Mouse (Mus musculus) E14TG2a.4 (cell line): Measurements from ENCODE around the gene Dusp21.

ENCODE experiments used
- H3K27me3 ChIP-seq: 2 replicates; pipeline ENCODE4 v1.6.1; 2014; ENCODE audit warnings: low read length, control low read depth; ENCODE audit not compliant: insufficient read depth
- H3K36me3 ChIP-seq: 2 replicates; pipeline ENCODE4 v1.6.1; 2014; ENCODE audit warnings: low read length, control low read depth; ENCODE audit not compliant: insufficient read depth
- H3K4me1 ChIP-seq: replicated peaks from 2 replicates; pipeline ENCODE4 v1.6.1; 2014; ENCODE audit warnings: low read depth, low read length, control low read depth
- H3K4me3 ChIP-seq: replicated peaks from 2 replicates; pipeline ENCODE4 v1.5.1; 2014; ENCODE audit warnings: mild to moderate bottlenecking, low read length
- H3K9me3 ChIP-seq: 2 replicates; pipeline ENCODE4 v1.6.1; 2014; ENCODE audit warnings: low read length, control low read depth
- CTCF ChIP-seq: conservative IDR thresholded peaks from 2 replicates; pipeline ENCODE4 v1.5.1; 2014; ENCODE audit warnings: low read length
- NANOG ChIP-seq: IDR thresholded peaks from 2 replicates; pipeline ENCODE4 v1.6.1; 2014; ENCODE audit warnings: borderline replicate concordance, low read length, mixed read lengths
- POU5F1 ChIP-seq: IDR thresholded peaks from 2 replicates; pipeline ENCODE4 v1.6.1; 2014; ENCODE audit warnings: low read length, borderline replicate concordance

Gene Dusp21

DNA sequence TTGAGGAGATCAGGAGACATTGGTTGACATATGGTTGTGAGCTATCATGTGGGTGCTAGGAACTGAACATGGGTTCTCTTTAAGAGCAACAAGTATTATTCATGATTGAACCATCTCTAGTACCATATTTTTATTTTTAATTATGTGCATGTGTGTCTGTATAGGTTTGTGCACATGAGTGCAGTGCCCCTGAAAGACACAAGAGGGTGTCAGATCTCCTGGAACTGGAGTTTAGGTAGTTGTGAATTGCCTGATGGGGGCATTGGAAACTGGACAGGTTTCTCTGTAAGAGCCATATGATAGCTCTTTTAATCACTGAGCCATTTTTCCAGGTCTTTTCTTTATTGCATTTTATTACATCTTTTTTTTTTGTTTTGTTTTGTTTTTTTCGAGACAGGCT is 23.3 kb downstream of the Dusp21 start:
- Histone ChIP-seq H3K4me1 (peaks cover 20% of the 10 kb centered on the region), H3K36me3 (no peaks in the 10 kb centered on the region), H3K9me3 (no peaks in the 10 kb centered on the region), H3K4me3 (no peak overlapping the region), H3K27me3 (no peaks in the 10 kb centered on the region)
- TF ChIP-seq CTCF (peak; percentile 45), POU5F1 (no peak)

DNA sequence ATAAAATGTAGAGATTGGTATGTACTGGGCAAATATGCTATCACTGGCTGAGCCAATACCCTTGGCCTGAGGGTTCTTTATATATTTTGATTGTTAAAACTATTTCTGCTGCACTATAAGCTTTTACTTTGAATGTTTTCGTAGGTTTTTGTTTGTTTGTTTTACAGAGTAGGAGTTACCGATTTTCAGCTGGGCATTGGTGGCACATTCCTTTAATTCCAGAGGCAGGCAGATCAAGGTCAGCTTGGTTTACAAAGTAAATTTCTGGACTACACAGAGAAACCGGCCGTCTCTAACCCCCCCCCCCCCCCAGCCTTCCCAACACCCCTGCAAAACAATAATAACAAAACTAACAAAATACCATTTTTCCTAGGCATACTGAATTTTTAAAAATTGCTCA is 29.2 kb downstream of the Dusp21 start:
- no peaks in the 10 kb centered on the region for H3K27me3 ChIP-seq
- H3K4me1 ChIP-seq: peaks cover 64% of the 10 kb centered on the region
- H3K36me3 ChIP-seq: no peaks in the 10 kb centered on the region
- H3K4me3 ChIP-seq: no peak overlapping the region
- TF ChIP-seq NANOG: no peak
- no peak for TF ChIP-seq CTCF
- TF ChIP-seq POU5F1: no peak
- H3K9me3 ChIP-seq: no peaks in the 10 kb centered on the region

DNA sequence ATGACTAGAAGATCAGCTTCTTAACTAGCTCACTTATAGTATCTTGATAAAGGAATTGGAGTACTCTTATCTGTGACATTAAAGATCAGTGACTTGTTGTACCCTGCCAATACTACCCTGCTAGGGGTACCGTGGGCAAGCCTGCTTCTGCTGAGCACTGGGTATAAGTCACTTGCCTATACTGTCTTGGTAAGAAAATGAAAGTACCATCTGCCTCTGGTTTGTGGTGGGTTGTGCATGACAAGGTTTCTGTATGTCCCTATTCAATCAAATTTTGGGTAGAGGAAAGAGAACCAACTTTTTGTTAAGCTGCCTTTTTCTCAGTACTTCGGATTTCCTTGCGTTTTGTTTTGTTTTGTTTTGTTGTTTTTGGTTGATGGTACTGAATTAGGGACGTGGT is 32.1 kb downstream of the Dusp21 start:
- Histone ChIP-seq H3K4me1 (peaks cover 76% of the 10 kb centered on the region), H3K27me3 (no peaks in the 10 kb centered on the region), H3K4me3 (no peak overlapping the region), H3K36me3 (no peaks in the 10 kb centered on the region), H3K9me3 (no peaks in the 10 kb centered on the region)
- no peak for TF ChIP-seq CTCF
- TF ChIP-seq NANOG: no peak
- no peak for TF ChIP-seq POU5F1

DNA sequence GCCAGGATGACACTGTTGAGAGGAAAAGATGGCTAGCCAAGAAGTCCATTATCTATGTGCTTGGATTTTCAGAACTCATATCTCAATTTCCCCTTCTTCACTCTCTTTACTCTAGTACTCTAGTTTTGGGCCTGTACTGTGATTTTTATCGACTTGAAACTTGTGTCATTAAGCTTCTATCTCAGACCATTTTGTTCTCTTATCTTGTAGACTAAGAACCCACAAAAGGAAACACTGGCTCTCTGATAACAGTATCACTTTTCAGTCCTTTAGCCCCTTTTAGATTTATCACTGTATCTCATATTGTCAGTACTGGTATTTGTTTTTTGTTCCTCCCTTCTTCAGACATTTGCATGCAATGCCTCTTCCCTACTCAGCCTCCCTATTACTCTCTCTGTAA is 33.8 kb downstream of the Dusp21 start:
- no peak overlapping the region for H3K4me3 ChIP-seq
- H3K27me3 ChIP-seq: no peaks in the 10 kb centered on the region
- TF ChIP-seq CTCF: no peak
- no peak for TF ChIP-seq NANOG
- H3K9me3 ChIP-seq: no peaks in the 10 kb centered on the region
- peaks cover 67% of the 10 kb centered on the region for H3K4me1 ChIP-seq
- H3K36me3 ChIP-seq: no peaks in the 10 kb centered on the region

DNA sequence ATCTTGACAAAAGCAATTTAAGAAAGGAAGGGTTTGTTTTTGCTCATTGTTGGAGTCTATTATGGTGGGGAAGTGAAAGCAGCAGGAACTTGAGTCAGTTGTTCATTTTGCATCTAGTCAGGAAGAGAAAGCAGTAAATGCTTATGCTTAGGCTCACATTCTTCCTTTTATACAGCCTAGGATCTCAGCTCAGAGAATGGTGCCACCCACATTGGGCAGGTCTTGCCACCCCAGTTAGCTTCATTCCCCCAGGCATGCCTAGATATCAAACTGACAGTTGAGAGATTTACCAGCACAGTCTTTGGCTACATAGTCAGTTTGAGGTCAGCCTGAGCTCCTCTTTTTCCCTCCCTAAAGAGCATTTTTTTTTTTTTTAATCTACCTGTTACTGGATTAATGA is 41.5 kb downstream of the Dusp21 start:
- Histone ChIP-seq H3K4me1 (peaks cover 66% of the 10 kb centered on the region), H3K27me3 (no peaks in the 10 kb centered on the region), H3K36me3 (peaks cover 4% of the 10 kb centered on the region; the same call in 1 of the 2 replicates), H3K4me3 (no peak overlapping the region), H3K9me3 (no peaks in the 10 kb centered on the region)
- TF ChIP-seq CTCF (no peak), POU5F1 (no peak), NANOG (no peak)

DNA sequence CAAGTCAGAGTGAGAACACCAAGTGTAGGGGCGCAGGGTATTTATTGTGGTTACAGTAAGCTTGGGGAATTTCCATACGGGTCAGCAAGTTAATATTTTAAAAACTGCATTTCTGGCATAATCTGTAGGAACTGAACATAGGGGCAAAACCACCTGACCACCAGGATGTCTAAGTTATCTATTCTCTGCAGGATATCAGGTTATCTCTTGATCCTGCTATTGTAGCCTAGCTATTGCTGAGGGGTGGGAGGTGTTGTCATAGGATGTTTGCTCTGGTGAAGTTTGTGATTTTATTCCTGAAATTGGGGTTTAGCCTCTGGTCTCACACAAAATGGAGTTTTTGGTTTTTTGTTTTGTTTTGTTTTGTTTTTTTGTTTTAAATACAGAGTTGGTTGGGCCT is 42.6 kb downstream of the Dusp21 start:
- Histone ChIP-seq H3K36me3 (peaks cover 4% of the 10 kb centered on the region; the same call in 1 of the 2 replicates), H3K4me1 (peaks cover 58% of the 10 kb centered on the region), H3K9me3 (no peaks in the 10 kb centered on the region), H3K4me3 (no peak overlapping the region), H3K27me3 (no peaks in the 10 kb centered on the region)
- TF ChIP-seq NANOG (no peak), CTCF (no peak), POU5F1 (no peak)
